Mouse (Mus musculus) liver, postnatal 0 days (tissue): ENCODE results near the gene Amer2. TPM values are rescaled to one million over a fixed set of nuclear protein-coding genes. Genes with fewer than 3 reads are reported as not detected.

Experiments used
- ATAC-seq: fragments of 200-750 bp; cut with Nextera tagmentation; 2 replicates; pipeline ENCODE4 v1.8.0; 2017; ENCODE audit warnings: mild to moderate bottlenecking, moderate library complexity
- DNase-seq: peaks from one replicate; pipeline ENCODE4 v3.0.0-alpha.2; 2016
- H3K27ac ChIP-seq: fragments of 300-500 bp; sonication (generic); 2 replicates; pipeline ENCODE4 v1.5.1; 2014; ENCODE audit warnings: antibody characterized with exemption, moderate library complexity, mild to moderate bottlenecking, low read depth
- H3K27me3 ChIP-seq: fragments of 300-500 bp; sonication (generic); 2 replicates; pipeline ENCODE4 v1.6.1; 2014; ENCODE audit warnings: low read length, control low read depth, mixed read lengths; ENCODE audit not compliant: insufficient read depth
- H3K36me3 ChIP-seq: fragments of 300-500 bp; sonication (generic); replicated peaks from 2 replicates; pipeline ENCODE4 v1.6.1; 2014; ENCODE audit warnings: mild to moderate bottlenecking, control low read depth, low read length, moderate library complexity, mixed read lengths; ENCODE audit not compliant: insufficient read depth
- H3K4me1 ChIP-seq: fragments of 300-500 bp; sonication (generic); 2 replicates; pipeline ENCODE4 v1.6.1; 2014; ENCODE audit warnings: antibody characterized with exemption, mild to moderate bottlenecking, control low read depth; ENCODE audit not compliant: insufficient read depth
- H3K4me2 ChIP-seq: fragments of 300-500 bp; sonication (generic); 2 replicates; pipeline ENCODE4 v1.6.1; 2014; ENCODE audit warnings: low read depth, mild to moderate bottlenecking, low read length, moderate library complexity, mixed read lengths
- H3K4me3 ChIP-seq: fragments of 300-500 bp; sonication (generic); 2 replicates; pipeline ENCODE4 v1.5.1; 2014; ENCODE audit warnings: low read depth, low read length
- H3K9ac ChIP-seq: fragments of 300-500 bp; sonication (generic); replicated peaks from 2 replicates; pipeline ENCODE4 v1.6.1; 2014; ENCODE audit warnings: mild to moderate bottlenecking, moderate library complexity
- H3K9me3 ChIP-seq: fragments of 300-500 bp; sonication (generic); 2 replicates; pipeline ENCODE4 v1.6.1; 2016; ENCODE audit warnings: mild to moderate bottlenecking, control low read depth, low read length, mixed read lengths
- CTCF ChIP-seq: sonication (generic); IDR thresholded peaks from 2 replicates; pipeline ENCODE4 v1.5.1; 2016; ENCODE audit warnings: antibody characterized with exemption, low read depth
- EP300 ChIP-seq: IDR thresholded peaks from 2 replicates; pipeline ENCODE4 v1.6.1; 2016; ENCODE audit warnings: antibody characterized with exemption, low read depth, mild to moderate bottlenecking
- whole genome bisulfite sequencing: fragments of 180-500 bp; shearing (Covaris S2); extraction: QIAGEN DNeasy Blood & Tissue Kit; methylation state at CpG from one replicate; pipeline ENCODE4 v1.1.7; 2014; ENCODE audit not compliant: insufficient replicate concordance; 5-methylcytosine and 5-hydroxymethylcytosine counted together
- polyA plus RNA-seq: library from polyadenylated mRNA; unstranded; fragments of >200 nt; fragmentation: Nextera tagmentation; extraction: Ambion mirVana; gene quantifications from 2 replicates; pipeline ENCODE4 v1.2.1, GENCODE M21; 2015

The Amer2 gene
- polyA plus RNA-seq, 1 experiment from 2014 or later = 1.0 TPM

GRCm38 (mm10) chr14:60366729-60367128 is 6.3 kb upstream of the Amer2 start:
- DNase-seq = no peak
- Histone ChIP-seq H3K9ac (no peak overlapping the region), H3K36me3 (no peaks in the 10 kb centered on the region), H3K4me3 (no peak overlapping the region), H3K27ac (no peak overlapping the region), H3K4me2 (no peak overlapping the region), H3K27me3 (no peaks in the 10 kb centered on the region), H3K9me3 (no peaks in the 10 kb centered on the region), H3K4me1 (no peaks in the 10 kb centered on the region)
- ATAC-seq = no peak
- TF ChIP-seq EP300 (no peak), CTCF (no peak)
- 48% methylated on average over 1 of the region's 1 CpGs for WGBS

DNA sequence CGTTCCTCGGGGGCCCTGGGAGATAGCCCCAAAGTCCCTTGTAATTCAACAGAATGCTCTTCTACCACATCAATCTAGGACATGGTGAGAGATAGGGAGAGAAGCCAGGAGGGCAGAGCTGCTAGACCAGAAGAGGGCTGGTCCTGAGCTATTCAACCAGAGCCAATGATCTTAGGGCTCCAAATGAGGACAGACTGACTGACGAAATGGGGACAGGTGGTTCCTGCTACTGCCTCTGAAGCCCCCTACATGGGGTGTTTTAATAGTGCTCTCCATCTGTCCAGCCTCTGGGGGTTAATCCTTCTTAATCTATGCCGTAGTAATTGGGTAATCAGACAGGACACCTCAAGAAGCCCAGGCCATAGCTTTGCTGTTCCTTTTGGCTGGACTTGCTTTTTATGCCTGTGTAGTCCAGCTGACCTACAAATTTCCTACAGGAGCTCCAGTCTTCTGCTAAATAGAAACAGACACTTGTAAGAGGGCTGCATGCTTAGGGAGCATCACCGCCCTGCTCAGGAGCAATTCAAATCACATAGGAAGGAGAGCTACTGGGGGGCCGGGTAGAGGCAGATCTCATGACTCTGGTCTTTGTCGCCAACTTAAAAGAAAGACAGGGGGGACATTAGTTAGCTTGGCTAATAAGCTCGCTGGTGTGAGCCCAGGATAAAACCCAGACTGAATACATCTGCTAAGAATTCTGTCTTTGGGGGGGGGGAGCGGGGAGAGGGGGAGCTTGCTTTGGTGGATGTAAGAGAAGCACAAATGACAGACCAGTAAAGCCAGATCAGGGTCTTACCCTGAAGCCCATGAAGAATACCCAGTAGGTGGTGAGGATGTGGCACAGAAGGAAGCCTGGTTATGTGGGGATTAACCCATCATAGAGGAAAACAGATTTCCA is 4.0 kb upstream of the Amer2 start:
- no peak overlapping the region for H3K4me3 ChIP-seq
- no peaks in the 10 kb centered on the region for H3K27me3 ChIP-seq
- 73% methylated on average over 9 of the region's 9 CpGs for WGBS
- H3K9ac ChIP-seq = no peak overlapping the region
- DNase-seq = no peak
- no peaks in the 10 kb centered on the region for H3K36me3 ChIP-seq
- ATAC-seq = no peak
- TF ChIP-seq EP300 (no peak), CTCF (no peak)
- H3K27ac ChIP-seq = no peak overlapping the region
- no peaks in the 10 kb centered on the region for H3K9me3 ChIP-seq
- no peaks in the 10 kb centered on the region for H3K4me1 ChIP-seq
- no peak overlapping the region for H3K4me2 ChIP-seq

- no peak overlapping the region for H3K4me3 ChIP-seq
- no peak overlapping the region for H3K9ac ChIP-seq
- no peak for ATAC-seq
- no peak overlapping the region for H3K27ac ChIP-seq
- no peak overlapping the region for H3K4me2 ChIP-seq
- no peaks in the 10 kb centered on the region for H3K27me3 ChIP-seq
- TF ChIP-seq CTCF = no peak
- no peak for TF ChIP-seq EP300
- no peaks in the 10 kb centered on the region for H3K36me3 ChIP-seq
- 61% methylated on average over 5 of the region's 5 CpGs for WGBS
- H3K9me3 ChIP-seq = no peaks in the 10 kb centered on the region
- H3K4me1 ChIP-seq = no peaks in the 10 kb centered on the region
- DNase-seq = no peak
Measured at GRCm38 (mm10) chr14:60369667-60370315, 3.3 kb upstream of the Amer2 start.

GRCm38 (mm10) chr14:60377107-60377506 is 4.0 kb downstream of the Amer2 start:
- H3K9me3 ChIP-seq = no peaks in the 10 kb centered on the region
- H3K27me3 ChIP-seq = peaks cover 30% of the 10 kb centered on the region
- H3K4me3 ChIP-seq = no peak overlapping the region
- no peak for TF ChIP-seq CTCF
- TF ChIP-seq EP300 = no peak
- WGBS = 49% methylated on average over 2 of the region's 2 CpGs
- H3K36me3 ChIP-seq = no peaks in the 10 kb centered on the region
- H3K27ac ChIP-seq = no peak overlapping the region
- H3K4me1 ChIP-seq = peaks cover 11% of the 10 kb centered on the region; the same call in 1 of the 2 replicates
- H3K4me2 ChIP-seq = no peak overlapping the region
- ATAC-seq (no peak), DNase-seq (no peak)
- H3K9ac ChIP-seq = no peak overlapping the region

DNA sequence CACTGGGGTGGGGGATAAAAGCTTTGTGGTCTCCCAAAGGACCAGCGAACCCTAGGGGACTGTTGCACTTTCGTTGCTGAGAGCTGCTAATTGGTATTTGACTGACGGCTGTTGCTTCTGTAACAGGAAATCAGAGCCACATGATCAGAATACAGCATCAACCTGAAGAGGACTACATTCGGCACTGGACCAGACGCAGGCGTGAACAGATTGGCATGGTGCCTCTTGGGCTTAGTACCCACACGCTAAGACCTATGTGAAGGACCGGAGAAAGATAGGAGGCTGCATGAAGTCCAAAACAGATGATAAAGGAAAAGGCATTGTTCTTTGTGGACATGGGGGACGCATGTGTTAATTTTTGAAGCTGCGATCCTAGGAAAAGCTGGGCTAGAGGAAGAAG is 4.5 kb downstream of the Amer2 start:
- TF ChIP-seq CTCF (no peak), EP300 (no peak)
- no peaks in the 10 kb centered on the region for H3K9me3 ChIP-seq
- H3K36me3 ChIP-seq = no peaks in the 10 kb centered on the region
- H3K27me3 ChIP-seq = peaks cover 30% of the 10 kb centered on the region
- H3K4me2 ChIP-seq = peak overlapping the region; percentile 81
- H3K4me3 ChIP-seq = peak overlapping the region; percentile 56
- peaks cover 11% of the 10 kb centered on the region; the same call in 1 of the 2 replicates for H3K4me1 ChIP-seq
- DNase-seq = no peak
- H3K27ac ChIP-seq = no peak overlapping the region
- no peak overlapping the region for H3K9ac ChIP-seq
- ATAC-seq = no peak
- WGBS = 43% methylated on average over 10 of the region's 10 CpGs

GRCm38 (mm10) chr14:60378057-60378565 is 5.1 kb downstream of the Amer2 start:
- WGBS = under 1% methylated on average over 53 of the region's 53 CpGs
- H3K9me3 ChIP-seq = no peaks in the 10 kb centered on the region
- DNase-seq = peak; percentile 50
- peak overlapping the region; percentile 65 for H3K9ac ChIP-seq
- H3K4me1 ChIP-seq = peaks cover 11% of the 10 kb centered on the region; the same call in 1 of the 2 replicates
- H3K36me3 ChIP-seq = no peaks in the 10 kb centered on the region
- peaks cover 30% of the 10 kb centered on the region for H3K27me3 ChIP-seq
- H3K4me3 ChIP-seq = peak overlapping the region; percentile 56
- H3K4me2 ChIP-seq = peak overlapping the region; percentile 81
- no peak for TF ChIP-seq CTCF
- no peak for TF ChIP-seq EP300
- 0 out of 2 replicates have a peak overlapping the region, but pooled peaks have one; percentile 24 for H3K27ac ChIP-seq
- peak; percentile 66 for ATAC-seq
